Mouse (Mus musculus) kidney, postnatal 0 days (tissue): ENCODE measurements at regions not wholly inside any gene's neighbourhood (a gene's known extent, or its start where the extent isn't known, plus 50 kb on each side); places are given as distances from the start of the nearest gene placed in this dataset.
A peak's percentile ranks its signal among the peaks of the same experiment; 100 is the strongest.

Source experiments
- ATAC-seq: fragments of 200-750 bp; cut with Nextera tagmentation; replicated peaks from 2 replicates; pipeline ENCODE4 v1.8.0; 2017; ENCODE audit warnings: low read depth, moderate number of reproducible peaks, moderate TSS enrichment, moderate library complexity; ENCODE audit not compliant: low FRiP score
- DNase-seq: peaks from one replicate; pipeline ENCODE4 v3.0.0-alpha.2; 2016; ENCODE audit warnings: low spot score
- H3K27ac ChIP-seq: fragments of 300-500 bp; sonication (generic); 2 replicates; pipeline ENCODE4 v1.5.1; 2014; ENCODE audit warnings: mild to moderate bottlenecking
- H3K27me3 ChIP-seq: fragments of 300-500 bp; sonication (generic); 2 replicates; pipeline ENCODE4 v1.6.1; 2014; ENCODE audit warnings: low read length, mixed read lengths; ENCODE audit not compliant: insufficient read depth
- H3K36me3 ChIP-seq: fragments of 300-500 bp; sonication (generic); 2 replicates; pipeline ENCODE4 v1.6.1; 2014; ENCODE audit warnings: low read length, mixed read lengths; ENCODE audit not compliant: insufficient read depth
- H3K4me1 ChIP-seq: fragments of 300-500 bp; sonication (generic); replicated peaks from 2 replicates; pipeline ENCODE4 v1.6.1; 2014; ENCODE audit warnings: antibody characterized with exemption, low read length, mixed read lengths; ENCODE audit not compliant: insufficient read depth
- H3K4me2 ChIP-seq: fragments of 300-500 bp; sonication (generic); 2 replicates; pipeline ENCODE4 v1.6.1; 2014; ENCODE audit warnings: mild to moderate bottlenecking, low read length, moderate library complexity, mixed read lengths
- H3K4me3 ChIP-seq: fragments of 300-500 bp; sonication (generic); replicated peaks from 2 replicates; pipeline ENCODE4 v1.5.1; 2014; ENCODE audit warnings: low read depth, low read length
- H3K9ac ChIP-seq: fragments of 300-500 bp; sonication (generic); 2 replicates; pipeline ENCODE4 v1.6.1; 2014; ENCODE audit warnings: low read depth, low read length
- H3K9me3 ChIP-seq: fragments of 300-500 bp; sonication (generic); replicated peaks from 2 replicates; pipeline ENCODE4 v1.6.1; 2016; ENCODE audit warnings: low read length, inconsistent platforms, mixed read lengths
- CTCF ChIP-seq: IDR thresholded peaks from 2 replicates; pipeline ENCODE4 v1.5.1; 2016; ENCODE audit warnings: antibody characterized with exemption, low read depth, mild to moderate bottlenecking, moderate library complexity
- WGBS: fragments of 180-500 bp; shearing (Covaris S2); extraction: QIAGEN DNeasy Blood & Tissue Kit; methylation state at CpG from one replicate; pipeline ENCODE4 v1.1.7; 2014; 5-methylcytosine and 5-hydroxymethylcytosine counted together

DNA sequence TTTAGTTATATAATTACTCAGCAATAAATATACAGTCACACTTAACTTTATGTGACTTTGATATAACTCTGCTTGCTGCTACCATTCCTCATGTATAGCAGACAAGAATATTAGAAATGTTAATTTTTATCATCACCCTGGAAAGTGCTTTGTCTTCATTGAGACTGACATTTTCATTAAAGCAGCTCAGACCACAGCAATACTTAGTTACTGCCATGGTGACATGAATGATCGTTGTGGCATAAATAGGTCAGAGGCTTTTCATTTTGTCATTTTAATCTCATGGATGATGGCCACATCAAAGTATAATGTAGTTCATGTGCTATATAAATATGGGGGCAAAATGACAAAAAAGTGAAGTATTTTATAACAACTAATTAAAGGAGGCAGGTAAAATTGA, 498.1 kb downstream of the Slc22a22 start:
- ATAC-seq (no peak), DNase-seq (no peak)
- H3K27ac ChIP-seq = no peak overlapping the region
- H3K4me3 ChIP-seq = no peak overlapping the region
- TF ChIP-seq CTCF = no peak
- H3K4me1 ChIP-seq = no peaks in the 10 kb centered on the region
- H3K4me2 ChIP-seq = no peak overlapping the region
- 89% methylated on average over 1 of the region's 1 CpGs for WGBS
- H3K27me3 ChIP-seq = no peaks in the 10 kb centered on the region
- no peaks in the 10 kb centered on the region for H3K9me3 ChIP-seq
- no peak overlapping the region for H3K9ac ChIP-seq
- no peaks in the 10 kb centered on the region for H3K36me3 ChIP-seq

- 60% methylated on average over 4 of the region's 4 CpGs for WGBS
- ATAC-seq = no peak
Observed at GRCm38 (mm10) chr15:56975446-56976433, 501.7 kb downstream of the Slc22a22 start.

GRCm38 (mm10) chr15:56970140-56970539, 507.3 kb downstream of the Slc22a22 start:
- Histone ChIP-seq H3K4me1 (no peaks in the 10 kb centered on the region), H3K4me3 (no peak overlapping the region), H3K9ac (no peak overlapping the region), H3K36me3 (no peaks in the 10 kb centered on the region), H3K4me2 (no peak overlapping the region), H3K27ac (no peak overlapping the region), H3K9me3 (no peaks in the 10 kb centered on the region), H3K27me3 (no peaks in the 10 kb centered on the region)
- 85% methylated on average over 1 of the region's 1 CpGs for WGBS
- DNase-seq (no peak), ATAC-seq (no peak)
- no peak for TF ChIP-seq CTCF

More at GRCm38 (mm10) chr15:56975446-56976433, 501.7 kb downstream of the Slc22a22 start:
- H3K27me3 ChIP-seq = no peaks in the 10 kb centered on the region
- H3K9me3 ChIP-seq = no peaks in the 10 kb centered on the region
- DNase-seq = peak; percentile 34
- no peak overlapping the region for H3K9ac ChIP-seq
- TF ChIP-seq CTCF = no peak
- H3K36me3 ChIP-seq = no peaks in the 10 kb centered on the region
- no peaks in the 10 kb centered on the region for H3K4me1 ChIP-seq
- H3K4me3 ChIP-seq = no peak overlapping the region
- no peak overlapping the region for H3K4me2 ChIP-seq
- H3K27ac ChIP-seq = no peak overlapping the region

- H3K9ac ChIP-seq = no peak overlapping the region
- TF ChIP-seq CTCF = no peak
- H3K27me3 ChIP-seq = no peaks in the 10 kb centered on the region
- no peak for ATAC-seq
- no peak overlapping the region for H3K27ac ChIP-seq
- H3K4me3 ChIP-seq = no peak overlapping the region
- DNase-seq = no peak
- H3K4me2 ChIP-seq = no peak overlapping the region
- WGBS = 74% methylated on average over 2 of the region's 2 CpGs
- no peaks in the 10 kb centered on the region for H3K4me1 ChIP-seq
- H3K36me3 ChIP-seq = no peaks in the 10 kb centered on the region
- no peaks in the 10 kb centered on the region for H3K9me3 ChIP-seq
Observed at GRCm38 (mm10) chr15:56956356-56956755, 521.1 kb downstream of the Slc22a22 start.

DNA sequence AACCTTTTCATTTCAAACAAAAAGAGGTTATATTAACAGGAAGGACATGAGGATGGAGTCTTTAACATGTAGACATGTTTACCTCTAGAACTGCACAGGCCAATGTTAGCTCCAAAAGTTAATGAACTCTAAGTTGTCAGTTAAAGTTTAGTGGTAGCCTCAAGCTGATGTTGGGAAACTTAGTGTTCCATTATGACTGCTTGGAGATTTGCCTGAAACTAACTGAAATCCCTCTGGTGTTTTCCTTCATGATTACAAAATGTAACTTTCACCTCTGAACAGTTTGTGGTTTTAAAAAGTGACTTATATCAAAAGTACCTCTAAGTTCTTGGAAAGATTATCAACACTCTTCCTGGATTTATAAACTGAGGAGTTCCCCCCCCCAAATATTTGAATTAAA, 525.2 kb downstream of the Slc22a22 start:
- H3K4me2 ChIP-seq = no peak overlapping the region
- H3K9me3 ChIP-seq = no peaks in the 10 kb centered on the region
- no peaks in the 10 kb centered on the region for H3K27me3 ChIP-seq
- no peak overlapping the region for H3K4me3 ChIP-seq
- H3K27ac ChIP-seq = no peak overlapping the region
- no peak for ATAC-seq
- H3K4me1 ChIP-seq = no peaks in the 10 kb centered on the region
- no peak for TF ChIP-seq CTCF
- H3K36me3 ChIP-seq = no peaks in the 10 kb centered on the region
- no peak overlapping the region for H3K9ac ChIP-seq
- peak; percentile 4 for DNase-seq

- H3K27ac ChIP-seq = no peak overlapping the region
- no peak overlapping the region for H3K4me3 ChIP-seq
- no peaks in the 10 kb centered on the region for H3K4me1 ChIP-seq
- WGBS = 83% methylated on average over 2 of the region's 2 CpGs
- ATAC-seq (no peak), DNase-seq (no peak)
- no peak for TF ChIP-seq CTCF
- H3K27me3 ChIP-seq = no peaks in the 10 kb centered on the region
- H3K9ac ChIP-seq = no peak overlapping the region
- H3K4me2 ChIP-seq = no peak overlapping the region
- H3K36me3 ChIP-seq = no peaks in the 10 kb centered on the region
- H3K9me3 ChIP-seq = no peaks in the 10 kb centered on the region
Observed at GRCm38 (mm10) chr15:56950824-56951223, 526.6 kb downstream of the Slc22a22 start.
